Mouse (Mus musculus) urinary bladder, postnatal 25 days (tissue): ENCODE data around the gene Ints6.
"Not testable (repeated sequence)": the region's sequence is repeated elsewhere in the genome, so short reads cannot be mapped to it uniquely, and the experiment has no call there.

Experiments
- DNase-seq: peaks from one replicate; pipeline ENCODE4 v3.0.0; 2022; ENCODE audit warnings: low spot score

The Ints6 gene

DNA sequence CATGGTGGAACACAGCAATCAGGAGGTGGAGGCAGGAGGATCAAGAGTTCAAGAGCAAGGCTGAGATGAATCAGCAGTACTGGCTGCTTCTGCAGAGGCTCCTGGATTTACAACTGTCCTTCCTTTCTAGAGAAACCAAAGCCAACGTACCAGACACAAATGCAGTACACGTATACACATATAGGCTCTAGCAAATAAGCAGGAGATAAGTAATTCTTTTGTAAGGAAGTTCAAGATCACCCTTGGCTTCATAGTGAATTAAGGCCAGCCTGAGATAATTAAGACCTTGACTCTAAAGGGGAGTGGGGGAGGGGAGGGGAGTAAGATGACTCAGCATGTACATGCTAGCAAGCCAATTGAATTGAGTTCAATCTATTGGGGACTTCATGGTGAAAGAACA lies 9.5 kb downstream of the Ints6 start:
- no peak for DNase-seq

DNA sequence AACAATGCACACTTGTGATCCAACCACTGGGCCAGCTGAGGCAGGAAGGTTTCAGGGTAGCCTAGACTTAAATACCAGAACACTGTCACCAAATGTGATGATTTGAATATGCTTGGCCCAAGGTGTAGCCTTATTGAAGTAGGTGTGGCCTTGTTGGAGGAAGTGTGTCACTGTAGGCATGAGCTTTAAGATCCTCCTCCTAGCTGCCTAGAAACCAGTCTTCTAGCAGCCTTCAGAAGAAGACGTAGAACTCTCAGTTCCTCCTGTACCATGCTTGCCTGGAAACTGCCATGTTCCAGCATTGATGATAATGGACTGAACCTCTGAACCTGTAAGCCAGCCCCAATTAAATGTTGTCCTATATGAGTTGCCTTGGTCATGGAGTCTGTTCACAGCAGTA lies 25.3 kb downstream of the Ints6 start:
- DNase-seq: no peak

DNA sequence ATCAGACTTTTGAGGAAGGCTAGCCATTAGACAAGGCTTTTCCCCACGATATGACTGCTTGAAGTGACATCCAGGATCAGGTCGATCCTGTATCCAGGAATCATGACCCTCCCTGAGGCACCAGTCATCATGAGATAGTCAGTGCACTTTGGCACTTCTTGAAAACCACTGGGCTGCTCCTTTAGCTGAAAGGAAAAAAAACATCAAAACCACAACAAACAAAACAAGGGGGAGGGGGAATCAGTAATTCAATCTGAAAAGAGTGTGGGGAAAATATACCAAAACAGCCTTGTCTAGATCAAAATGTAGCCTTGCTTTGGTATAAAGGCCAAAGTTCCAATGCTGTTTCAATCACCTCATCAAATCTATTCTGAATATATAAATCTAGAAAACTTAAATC lies 27.3 kb downstream of the Ints6 start:
- DNase-seq: no peak

DNA sequence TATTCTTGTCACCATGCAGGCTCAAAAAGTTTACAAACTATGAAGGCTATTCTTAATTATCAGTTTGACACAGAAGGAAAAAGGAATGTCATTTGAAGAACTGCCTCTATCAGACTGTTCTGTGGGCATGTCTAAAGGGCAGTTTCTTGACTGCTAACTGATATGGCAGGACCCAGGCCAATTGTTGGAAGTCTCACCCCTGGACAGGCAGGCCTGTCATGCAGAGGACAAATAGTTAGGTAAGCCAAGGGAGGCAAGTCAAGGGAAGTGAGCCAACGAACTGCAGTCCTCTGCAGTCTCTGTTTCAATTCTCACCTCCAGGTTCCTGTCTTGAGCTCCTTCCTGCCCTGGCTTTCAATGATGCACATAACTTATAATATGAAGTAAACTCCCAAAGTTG lies 29.1 kb downstream of the Ints6 start:
- no peak for DNase-seq

DNA sequence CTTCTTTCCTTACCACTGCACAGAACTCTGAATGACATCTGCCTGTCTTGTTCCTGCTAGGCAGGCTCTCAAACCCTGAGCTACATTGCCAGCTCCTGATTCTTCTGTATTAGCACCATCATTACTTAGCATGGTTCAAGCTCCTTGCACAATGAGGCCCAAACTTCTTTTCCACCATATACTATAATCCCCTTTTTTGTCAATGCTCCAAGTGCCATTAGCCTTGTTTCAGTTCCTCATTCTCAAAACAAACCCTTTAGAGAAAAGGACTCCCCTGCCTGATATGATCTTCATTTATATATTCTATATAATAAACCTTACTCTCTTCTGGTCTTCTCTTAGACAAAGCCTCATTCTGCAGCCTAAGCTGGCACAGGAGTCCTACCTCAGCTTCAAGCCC lies 36.4 kb downstream of the Ints6 start:
- DNase-seq: no peak

DNA sequence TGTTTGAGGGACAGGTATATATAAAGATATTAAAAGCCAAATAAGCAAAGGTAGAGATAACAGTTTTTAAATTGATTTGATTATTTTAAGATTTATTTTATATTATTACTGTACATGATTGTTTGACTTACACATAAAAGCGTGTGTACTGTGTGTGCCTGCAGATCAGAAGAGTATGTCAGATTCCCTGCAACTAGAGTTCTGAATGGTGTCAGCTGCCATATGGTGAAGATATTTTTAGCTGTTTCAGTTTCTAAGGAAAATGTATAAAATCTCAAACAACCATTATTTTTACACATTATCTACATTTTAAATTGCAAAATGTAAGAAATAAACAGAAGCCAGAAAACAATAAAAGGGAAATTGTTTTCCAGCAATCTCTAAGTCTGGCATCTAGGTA lies 39.3 kb downstream of the Ints6 start:
- DNase-seq: no peak

DNA sequence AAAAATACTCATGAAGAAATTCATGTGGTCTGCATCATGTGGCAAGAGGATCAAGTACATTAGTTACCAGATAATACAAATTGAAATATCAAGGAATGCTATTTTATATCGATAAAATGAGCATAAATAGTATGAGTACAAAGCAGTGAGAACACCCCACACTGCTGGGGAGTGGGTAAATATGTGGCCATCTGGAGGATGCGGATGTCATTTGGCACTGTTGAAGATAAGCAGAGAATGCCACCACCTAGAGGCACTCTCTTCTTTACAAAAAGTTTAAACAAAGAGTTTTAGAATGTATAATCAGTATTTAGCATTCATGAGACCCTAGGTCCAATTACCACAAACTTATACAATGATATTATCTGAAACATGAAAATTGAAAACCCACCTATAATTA lies 42.8 kb downstream of the Ints6 start:
- no peak for DNase-seq

DNA sequence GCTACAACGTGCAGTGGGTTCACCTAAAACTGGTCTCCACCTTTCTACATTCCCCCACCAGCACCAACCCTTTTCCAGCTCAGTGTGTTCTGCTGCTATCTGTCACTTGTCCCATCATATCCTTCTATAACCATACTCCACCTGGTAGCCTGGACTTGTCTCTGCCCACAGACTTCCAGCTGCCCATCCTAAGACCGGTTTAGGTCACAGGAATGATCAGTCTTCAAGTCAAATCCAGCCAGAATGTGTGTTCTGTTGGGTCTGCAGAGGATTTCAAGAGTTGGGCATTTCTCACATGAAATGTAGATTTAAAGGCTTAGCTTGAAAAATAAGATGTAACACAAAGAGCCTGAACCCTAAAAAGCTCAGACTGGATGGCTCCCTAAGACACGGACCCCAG lies 87.3 kb downstream of the Ints6 start:
- no peak for DNase-seq

DNA sequence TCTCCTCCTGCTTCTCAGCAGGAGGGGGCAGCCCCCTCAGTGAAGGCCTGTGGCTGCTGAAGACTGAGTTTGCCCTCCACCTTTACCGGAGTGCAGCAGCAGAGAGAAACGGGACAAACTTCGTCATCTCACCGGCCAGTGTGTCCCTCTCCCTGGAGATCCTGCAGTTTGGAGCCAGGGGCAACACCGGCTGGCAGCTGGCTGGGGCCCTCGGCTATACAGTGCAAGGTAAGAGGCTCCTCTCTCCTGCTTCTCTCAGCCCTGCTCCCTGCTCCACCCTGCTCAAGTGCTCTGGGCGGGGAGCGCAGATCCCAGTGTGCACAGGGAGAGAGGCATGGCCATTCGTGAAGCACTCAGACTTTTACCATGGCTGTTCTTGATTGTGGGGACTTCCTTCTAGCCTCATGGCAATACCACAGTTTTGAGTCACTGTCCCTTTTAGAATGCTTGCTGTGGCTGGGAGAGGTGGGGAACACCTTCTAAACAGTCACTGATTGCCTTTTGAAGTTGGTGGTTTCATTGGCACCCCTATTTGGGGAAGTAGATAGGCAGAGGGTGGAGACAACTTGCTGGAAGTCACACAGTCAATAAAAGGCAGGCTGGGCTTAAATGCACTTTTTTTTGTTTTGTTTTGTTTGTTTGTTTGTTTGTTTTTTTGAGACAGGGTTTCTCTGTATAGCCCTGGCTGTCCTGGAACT lies 95.8 kb downstream of the Ints6 start:
- DNase-seq: no peak

DNA sequence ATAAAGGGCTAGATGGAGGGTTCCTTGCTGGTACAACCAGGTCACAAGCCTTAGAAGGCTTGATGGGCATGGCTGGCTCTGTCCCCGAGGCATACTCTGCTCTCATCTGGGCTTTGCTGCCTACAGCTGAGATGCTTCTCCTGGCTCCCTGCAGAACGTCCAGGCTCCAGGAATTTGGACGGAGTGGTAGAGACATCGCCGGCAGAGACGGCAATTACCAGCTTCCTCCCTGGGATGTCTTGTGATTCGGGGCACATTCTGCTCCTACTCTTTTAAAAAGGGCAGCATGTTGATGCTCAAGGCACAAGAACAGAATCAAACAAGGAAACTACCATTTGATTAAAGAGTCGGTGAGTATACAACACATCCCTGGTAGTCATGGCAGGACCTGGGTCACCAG lies 97.6 kb downstream of the Ints6 start, which contains the start of gene Serpine3:
Gene Serpine3 (plus strand): TSS at position 301 of the 400 bp plus-strand sequence.
- DNase-seq: no peak

DNA sequence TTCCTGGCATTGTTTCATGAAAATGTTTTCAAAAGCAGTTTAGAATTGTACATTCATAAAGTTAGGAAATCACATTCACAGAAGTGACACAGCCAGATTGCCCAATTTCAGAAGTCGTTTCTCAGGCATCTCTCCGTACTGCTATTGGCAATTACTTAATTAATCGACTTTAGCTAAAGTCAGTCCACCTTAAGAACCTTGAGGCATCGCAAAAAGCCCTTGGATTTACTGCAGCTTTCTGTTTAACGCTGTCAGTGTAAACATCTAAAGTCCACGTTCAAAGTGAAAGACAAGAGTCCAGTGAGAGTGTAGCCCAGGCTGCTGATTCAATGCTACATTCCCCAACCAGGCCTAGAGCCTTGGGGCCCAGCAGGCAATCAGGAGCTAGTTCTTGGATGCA lies 98.6 kb downstream of the Ints6 start:
- DNase-seq: no peak

DNA sequence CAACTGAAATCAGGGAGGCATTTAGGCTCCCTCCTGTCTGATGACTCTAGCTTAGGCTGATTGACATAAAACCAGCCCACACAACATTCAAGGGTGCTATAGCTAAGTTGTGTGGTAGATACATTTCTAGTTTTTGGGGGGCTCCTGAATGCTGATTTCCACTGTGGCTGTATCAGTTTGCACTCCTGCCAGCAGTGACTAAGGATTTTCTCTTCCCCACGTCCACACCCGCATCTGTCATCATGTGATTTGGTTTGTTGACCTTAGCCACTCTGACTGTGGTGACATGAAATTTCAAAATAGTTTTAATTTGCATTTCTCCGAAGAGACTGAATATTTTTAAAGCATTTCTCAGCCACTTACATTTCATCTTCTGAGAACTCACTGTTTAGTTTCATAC lies 103.5 kb downstream of the Ints6 start:
- DNase-seq: no peak

DNA sequence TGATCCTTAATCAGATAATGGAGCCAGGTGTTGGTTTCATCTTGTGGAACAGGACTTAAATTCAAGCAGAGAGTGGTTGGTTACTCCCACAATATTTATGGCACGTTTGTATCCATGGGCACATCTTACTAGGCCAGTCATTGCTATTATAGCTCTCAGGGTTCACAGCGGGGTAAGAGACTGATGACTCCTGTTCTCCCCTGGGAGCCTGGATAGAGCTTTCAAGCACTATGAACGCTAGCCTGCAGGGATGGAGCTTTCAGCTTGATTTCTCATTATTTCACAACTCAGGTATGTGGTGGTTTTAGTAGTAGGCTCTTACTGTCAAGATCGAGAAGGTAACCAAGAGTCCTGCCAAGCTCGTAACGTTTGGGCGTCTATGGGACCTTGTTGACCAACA lies 105.0 kb downstream of the Ints6 start:
- no peak for DNase-seq

DNA sequence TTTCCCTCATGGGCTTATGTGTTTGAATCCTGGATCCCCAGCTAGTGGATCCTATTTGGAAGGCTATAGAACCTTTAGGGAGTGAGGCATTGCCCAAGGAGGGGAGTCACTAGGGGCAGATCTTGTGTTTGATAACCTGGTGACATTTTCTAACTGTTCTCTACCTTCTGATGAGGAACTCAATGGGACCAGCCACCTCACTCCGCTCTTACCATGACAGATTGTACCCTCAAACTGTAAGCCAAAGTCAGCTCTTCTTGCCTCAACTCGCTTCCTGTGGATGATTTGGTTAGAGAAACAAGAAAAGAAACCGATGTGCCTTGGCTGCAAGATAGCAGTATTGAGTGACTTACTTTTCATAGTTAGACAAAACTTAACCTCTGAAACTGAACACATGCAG lies 109.2 kb downstream of the Ints6 start:
- no peak for DNase-seq

DNA sequence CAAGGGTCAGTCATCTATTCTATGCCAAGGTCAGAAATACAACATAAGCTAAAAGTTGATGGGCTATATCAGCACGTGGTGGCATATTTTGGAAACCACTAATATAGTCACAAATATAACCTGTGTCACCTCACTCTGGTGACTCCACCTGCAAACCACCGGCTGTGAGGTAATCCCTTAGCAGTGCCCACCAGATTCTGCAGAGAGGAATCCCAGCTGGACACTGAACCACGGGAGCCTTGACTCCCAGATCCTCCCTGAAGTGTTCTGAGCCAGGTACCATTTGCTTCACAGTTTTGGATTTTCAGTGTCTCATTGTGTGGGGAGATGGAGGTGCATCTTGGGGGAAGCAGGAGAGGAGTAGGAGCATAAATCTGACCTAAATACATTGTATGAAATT lies 110.6 kb downstream of the Ints6 start:
- no peak for DNase-seq

DNA sequence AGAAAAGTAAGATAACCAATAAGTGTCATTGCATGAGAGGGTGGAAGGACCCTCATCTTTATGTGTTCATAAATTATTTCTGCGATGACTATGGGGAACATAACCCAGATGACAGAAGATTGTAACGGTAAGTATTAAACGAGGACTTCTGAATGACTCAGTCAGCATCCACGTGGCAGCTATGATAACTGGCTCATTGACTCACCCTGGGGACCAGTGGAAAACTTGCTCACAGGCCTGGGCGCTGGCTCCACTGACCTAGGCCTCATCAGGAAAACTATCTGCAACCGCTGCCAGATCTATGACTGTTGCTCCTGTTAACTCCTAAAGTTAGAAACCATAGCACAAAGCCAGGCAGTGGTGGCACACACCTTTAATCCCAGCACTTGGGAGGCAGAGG lies 112.6 kb downstream of the Ints6 start:
- no peak for DNase-seq

DNA sequence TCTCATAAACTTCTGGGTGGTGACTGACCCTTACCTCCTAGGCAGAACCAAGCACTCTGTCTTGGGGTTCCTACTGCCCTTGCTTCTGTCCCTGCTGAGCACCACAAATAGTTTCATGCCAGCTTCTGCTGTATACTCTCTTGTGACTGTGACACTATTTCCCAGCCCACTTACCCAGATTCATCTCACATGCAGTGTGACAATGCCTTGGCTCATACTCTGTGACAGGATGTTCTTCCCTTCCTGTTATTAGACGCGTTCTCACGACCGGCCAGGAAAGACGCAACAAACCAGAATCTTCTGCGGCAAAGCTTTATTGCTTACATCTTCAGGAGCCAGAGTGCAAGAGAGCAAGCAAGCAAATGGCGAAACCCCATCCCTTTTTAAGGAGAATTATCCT lies 118.6 kb downstream of the Ints6 start:
- DNase-seq: not testable (repeated sequence)

DNA sequence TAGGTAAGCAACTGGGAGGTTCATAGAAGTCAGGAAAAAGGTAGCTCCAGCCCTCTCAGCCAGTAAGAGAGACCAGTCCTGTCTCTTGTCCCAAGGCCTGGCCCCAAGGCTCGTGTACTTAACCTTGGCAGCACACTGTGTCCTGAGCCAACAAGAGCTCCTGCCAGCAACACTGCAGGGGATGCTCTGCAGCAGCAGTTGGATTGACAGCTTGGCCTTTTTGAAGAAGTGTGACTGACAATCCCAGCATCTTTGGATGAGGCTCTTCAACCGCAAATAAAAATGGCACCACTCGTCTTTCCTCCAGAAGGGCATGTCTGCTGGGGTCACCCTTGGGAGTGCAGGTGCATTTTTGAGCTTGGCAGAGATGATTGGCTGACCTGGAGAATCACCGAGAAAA lies 120.6 kb downstream of the Ints6 start:
- DNase-seq: no peak

DNA sequence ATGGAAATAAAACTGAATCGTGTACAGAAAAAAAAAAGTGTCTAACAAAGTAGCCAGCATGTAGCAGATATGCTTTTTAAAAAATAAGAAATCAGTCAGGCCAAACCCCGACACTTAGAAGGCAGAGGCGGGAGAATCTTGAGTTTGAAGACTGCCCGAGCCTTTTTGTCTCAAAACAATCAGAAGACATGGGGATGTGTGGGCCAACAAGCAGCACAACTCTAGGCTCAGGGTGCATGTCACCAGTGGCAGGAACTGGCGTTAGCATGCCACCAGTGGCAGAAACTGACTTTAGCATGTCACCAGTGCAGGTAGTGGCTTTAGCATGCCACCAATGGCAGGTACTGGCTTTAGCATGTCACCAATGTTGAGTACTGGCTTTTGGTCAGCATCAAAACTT lies 121.4 kb downstream of the Ints6 start:
- DNase-seq: no peak

DNA sequence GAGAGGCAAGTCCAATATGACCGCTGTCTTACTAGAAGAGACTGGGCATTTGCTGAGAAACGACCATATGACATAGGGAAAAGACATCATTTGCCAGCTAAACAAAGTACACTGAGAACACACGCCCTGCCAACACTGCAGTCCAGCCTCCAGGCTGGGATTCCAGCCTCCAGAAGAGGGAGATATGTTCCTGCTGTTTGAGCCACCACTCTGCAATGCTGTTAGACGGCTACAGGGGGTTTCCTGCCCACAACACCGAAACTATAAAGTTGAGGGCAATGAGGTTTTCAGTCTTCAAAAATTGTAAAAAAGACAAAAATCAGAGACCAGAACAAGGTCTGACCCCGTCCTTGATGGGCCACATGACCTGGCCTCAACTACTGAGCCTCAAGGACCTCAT lies 121.9 kb downstream of the Ints6 start:
- DNase-seq: no peak

DNA sequence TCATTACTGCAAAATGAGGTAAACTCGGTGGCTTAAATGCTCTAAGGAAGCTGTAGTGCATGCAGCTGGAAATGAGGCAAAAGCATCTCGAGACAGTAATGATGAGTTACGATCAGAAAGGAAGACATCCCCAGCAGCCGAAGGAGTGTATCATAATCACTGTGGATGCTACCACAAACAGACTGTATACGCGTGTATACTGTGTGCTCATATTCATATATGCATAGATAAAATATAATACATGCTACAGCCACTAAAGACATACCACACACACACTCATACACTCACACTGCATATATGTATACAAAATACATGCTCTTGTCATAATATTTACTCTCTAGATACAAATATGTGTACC lies 122.6 kb downstream of the Ints6 start:
- no peak for DNase-seq

DNA sequence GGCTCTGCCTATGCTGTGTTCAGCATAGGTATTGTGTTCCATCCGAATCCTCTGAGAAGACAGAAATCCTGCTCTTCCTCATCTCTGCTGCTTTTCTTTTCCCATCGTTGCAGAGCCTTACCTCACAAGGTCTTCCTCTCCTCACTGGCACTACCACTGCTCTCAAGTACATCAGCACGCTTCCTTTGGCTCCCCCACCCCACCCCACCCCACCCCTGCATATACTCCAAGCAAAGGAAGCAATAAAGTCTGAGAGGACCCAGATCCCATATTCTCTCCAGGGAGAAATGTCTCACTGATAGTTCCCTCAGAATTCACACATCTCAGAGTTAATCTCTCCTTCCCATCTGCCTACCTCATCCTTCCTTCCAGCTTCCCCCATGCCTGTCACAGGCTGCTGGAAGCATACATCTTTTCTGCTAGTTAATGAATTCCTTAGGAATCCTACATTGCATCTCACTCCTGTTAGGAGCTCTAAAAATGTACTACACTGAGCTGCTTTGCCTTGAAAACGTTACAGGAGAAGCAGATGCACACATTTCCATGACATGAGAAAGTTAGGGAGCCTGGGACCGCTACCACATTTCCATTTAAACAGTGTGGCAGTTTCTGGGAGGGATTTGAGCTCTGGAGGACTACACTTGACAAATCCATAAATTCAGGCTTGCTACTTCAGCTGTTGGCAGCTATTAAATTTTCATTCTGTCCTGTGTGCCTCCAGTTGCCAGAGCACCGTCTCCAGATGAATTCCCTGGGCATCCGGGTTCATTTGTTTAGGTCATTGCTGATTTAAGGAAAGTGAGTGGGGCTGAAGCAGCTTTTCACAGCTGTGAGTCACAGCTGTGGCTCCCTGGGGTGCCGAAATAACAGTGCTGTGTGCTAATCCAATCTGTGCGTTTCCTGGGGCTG lies 123.3 kb downstream of the Ints6 start:
- DNase-seq: no peak

DNA sequence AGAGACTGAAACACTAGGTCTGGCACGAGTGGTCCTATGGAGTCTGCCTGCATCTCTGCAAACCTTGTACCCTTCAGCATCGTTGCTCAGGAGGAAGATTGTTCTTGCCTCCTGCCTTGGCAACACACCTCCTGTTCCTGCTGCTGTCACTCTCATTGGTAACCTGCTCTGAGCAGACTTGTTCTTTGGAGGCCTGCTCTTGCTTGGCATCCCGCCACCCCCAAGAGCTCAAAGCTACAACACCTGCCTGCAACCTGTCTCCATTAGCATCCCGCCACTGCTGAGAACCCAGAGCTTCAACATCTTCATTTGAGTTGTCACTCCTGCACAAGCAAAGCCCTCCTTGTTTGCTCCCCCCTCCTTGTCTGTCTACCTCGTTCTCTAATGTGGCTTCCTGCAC lies 133.0 kb downstream of the Ints6 start:
- no peak for DNase-seq
